Mouse (Mus musculus) mouse embryonic stem cell (cell line): ENCODE data around the gene Hes7.
"Not testable (repeated sequence)": the region's sequence is repeated elsewhere in the genome, so short reads cannot be mapped to it uniquely, and the experiment has no call there.

Experiments used
- in situ Hi-C, 2 experiments: fragments of 300-500 bp; cut with MboI; formaldehyde crosslinking; loops; 1 replicate in 1 of 2; 3 replicates in 1 of 2; pipeline ENCODE4 v1.14.3; 2019 to 2020; ENCODE audit warnings: low sequenced_read_pairs in 2 of 2, low pct_unique_long_range_greater_than_20kb in 1 of 2, mixed read lengths in 1 of 2; ENCODE audit not compliant: unreplicated experiment in 1 of 2

Gene Hes7

DNA sequence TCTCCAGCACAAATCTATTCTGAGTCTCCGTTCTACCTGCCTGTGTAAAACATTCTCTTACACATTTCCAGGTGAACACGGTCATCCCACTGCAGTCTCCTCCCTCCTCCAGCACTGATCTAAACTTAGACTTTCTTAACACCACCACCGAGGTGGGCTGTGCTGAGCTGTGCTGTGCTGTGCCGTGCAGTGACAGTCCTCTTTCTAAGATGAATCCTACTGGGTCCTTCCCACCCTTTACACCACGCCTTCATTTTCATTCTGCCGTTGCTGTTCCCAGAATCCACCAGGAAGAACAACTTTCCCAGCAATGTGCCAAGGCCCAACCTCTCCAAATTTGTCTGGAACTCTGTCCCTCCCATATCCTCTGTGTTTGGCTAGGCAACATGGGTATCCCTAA, 33.8 kb upstream of the Hes7 start:
- in situ Hi-C loops = no loop called here

DNA sequence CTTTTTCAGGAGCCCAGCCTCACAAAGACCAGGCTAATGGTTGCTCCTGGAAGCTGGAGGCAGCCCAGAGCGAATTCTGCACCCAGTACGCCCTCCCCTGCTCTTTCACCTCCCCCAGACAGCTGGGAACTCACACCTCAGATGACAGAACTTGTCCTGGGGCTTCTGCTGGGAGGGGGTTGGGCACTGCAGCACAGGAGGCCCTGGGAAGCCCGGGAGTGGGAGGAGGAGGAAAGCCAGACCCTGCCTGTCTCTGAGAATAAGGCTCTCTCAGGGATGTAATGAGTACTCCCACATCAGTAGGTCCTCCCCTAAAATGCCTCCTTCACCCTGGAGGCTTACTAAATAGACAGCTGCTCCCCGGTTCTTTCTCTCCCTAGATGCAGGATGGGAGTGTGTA, 33.1 kb upstream of the Hes7 start:
- in situ Hi-C loops = no loop called here

DNA sequence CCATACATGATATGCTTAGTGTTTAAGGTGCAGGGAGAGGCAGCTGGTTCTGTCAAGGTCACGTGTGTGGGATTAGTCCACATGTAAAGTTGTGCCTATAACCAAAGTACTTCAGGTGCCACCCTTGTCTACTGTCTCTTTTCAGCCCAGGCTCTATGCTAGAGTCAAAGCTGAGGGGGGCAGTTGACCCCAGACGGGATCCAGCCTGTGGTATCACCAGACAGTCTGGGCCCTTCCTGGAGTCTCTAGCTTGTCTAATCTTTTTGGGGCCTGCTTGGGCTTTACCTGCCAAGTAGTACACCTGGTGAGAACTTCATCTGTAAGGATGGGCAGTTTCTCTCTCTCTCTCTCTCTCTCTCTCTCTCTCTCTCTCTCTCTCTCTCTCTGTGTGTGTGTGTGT, 32.6 kb upstream of the Hes7 start:
- in situ Hi-C loops = no loop called here

DNA sequence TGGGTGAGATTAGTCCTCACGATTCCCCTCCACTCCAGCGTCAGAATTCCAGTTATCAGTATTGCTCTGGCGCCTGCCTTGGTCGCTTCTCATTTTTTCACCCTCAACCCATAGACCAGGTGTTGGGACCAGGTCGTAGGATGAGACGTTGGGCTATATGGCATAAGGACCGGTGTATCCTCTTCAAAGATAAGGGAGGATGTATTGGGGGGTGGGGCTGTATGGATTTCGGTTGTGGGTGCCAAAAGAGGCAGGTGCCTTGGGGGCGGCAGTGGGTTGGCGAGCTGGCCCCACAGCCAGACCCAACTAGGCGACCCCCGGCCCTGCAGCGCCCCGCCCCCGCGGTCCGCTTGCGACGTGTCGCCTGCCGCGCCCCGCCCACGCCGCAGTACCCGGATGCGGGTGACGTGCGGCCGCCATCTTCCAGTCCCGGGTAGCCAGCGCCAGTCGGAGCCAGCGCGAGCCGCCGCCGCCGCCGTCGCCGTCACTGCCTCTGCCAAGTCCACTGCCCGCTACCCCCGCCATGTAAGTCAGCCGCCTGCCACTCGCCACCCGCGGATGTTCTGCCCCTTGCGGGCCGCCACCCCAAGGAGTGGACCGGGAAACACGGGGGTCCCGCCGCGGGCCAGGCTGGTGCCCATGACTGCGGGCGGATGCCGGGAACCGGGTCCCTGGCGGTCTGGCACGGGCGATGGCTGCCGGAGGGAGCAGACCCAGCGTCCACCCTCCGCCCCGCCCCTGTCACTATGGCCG, 31.9 kb upstream of the Hes7 start, which contains the start of gene Vamp2:
TSS of gene Vamp2 (plus strand) at position 388 of the 753 bp plus-strand sequence.
- in situ Hi-C loops = no loop called here

DNA sequence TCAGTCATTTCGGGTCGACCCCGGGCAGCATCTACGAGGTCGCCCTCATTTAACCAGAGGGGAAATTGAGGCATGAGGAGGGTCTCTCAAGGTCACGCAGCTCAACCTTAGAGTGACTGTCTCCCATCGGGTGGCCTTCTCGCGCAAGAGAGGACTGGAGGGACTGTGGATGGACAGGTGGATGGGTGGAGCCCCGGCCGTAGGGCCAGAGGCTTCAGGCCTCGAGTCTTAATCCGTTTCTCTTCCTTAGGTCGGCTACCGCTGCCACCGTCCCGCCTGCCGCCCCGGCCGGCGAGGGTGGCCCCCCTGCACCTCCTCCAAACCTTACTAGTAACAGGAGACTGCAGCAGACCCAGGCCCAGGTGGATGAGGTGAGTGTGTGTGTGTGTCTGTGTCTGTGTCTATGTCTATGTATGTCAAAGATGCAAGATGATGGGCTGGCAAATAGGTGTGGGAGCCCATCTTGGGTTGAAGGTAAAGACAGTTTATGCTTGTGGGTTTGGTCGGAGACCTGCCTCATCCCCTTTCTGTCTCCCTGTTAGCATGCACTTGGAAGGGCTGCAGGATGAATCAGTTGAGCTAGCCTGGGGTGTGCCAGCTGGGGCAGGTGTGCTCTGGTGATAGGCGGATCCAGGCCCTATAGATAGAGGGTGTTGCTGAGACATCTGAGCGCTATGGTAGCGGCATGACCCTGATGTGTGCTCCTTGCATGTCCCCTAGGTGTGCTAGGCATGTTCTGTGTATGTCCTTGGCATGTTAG, 31.2 kb upstream of the Hes7 start:
- in situ Hi-C loops = no loop called here

DNA sequence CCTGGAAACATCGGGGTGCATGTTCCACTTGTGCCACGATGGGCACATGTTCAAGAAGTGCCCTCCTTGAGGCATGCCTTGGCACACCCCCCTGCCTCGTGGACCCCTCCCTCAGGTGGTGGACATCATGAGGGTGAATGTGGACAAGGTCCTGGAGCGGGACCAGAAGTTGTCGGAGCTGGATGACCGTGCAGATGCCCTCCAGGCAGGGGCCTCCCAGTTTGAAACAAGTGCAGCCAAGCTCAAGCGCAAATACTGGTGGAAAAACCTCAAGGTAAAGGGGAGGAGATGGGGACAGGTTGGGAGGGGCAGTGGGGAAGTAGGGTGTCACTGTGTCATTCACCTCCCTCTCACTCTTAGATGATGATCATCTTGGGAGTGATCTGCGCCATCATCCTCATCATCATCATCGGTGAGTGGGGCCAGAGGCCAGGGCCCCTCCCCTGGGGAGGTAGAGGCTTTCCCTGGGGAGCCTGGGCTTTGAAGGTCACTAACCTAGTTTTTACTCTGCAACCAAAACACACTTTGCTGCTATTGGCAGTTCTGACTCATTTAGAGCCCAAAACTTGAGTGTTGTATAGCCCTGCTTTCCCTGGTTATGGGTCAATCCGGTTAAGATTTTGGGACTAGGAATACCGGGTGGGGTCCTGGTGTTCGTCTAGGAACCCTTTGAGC, 30.5 kb upstream of the Hes7 start:
- in situ Hi-C loops = no loop called here

DNA sequence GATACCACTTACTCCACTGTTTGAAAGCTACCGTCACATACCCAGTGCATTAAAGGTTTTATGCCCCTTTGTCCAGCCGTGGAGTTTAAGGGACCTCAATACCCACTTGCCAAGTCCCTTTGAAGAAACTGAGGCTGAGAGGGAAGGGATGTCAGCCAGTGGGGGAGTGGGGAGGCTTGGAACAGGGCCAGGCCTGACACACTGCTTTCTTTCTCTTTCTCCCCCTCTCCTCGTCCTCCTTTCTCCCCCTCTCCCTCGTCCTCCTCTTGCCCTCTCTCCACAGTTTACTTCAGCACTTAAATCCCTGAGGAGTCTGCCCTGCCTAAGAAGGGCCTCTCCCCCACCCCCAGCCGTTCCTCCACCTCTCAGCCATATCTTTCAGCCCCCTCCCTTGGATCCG, 29.8 kb upstream of the Hes7 start:
- in situ Hi-C loops = no loop called here

DNA sequence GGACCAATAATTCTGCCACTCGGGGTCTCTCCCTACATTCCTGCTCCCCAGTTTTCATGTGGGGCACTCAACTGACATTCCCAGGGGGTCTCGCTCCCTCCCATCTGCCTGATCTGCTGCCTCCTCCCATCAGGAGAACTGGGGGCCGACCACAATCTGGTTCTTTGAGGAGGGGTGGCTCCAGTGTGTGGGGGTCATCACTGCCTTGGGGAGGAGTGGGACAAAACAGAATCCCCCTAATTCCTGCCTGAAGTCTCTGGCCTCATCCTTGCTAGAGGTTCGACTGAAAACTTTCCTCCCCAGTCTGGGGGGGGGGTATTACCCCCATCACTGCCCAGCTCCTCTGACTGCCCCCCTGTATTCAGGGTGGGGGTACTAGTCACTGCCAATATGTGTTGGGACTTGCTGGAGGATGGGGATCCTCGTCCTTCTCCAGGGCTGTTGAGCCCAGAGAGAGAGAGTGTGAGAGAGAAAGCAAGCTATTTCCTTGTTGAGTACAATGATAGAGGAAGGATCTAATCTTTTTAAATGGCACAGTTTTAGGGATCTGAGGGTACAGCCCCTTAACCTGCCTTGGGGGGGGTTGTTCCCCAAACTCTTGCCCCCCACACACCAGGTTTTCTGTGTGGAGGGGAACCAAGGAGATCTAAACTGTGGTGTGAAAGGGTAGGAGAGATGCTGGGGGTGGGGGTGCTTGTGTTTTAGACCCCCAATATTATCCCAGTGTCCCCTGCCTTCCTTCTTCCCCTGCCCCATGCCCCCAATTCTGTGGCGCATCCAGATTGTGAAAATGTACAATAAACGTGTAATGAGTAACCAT, 28.4 kb upstream of the Hes7 start:
- in situ Hi-C loops = no loop called here

DNA sequence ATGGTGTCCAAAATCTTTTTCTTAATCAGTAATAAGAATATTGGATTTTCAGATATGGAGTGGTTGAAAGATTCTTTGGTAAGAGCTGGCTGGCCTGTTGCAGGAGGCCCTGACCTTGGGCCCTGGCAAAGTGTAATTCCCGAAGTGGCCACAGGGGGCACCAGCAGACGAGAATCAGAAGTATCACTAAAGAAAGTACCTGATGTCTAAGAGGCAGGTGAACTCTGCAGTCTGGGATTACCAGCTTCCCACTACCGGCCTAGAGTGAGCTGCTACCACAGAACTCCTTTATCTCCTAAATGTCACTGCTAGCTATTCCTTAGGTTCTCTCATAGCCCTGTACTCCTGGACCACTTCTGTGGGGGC, 27.8 kb upstream of the Hes7 start:
- in situ Hi-C loops = no loop called here

DNA sequence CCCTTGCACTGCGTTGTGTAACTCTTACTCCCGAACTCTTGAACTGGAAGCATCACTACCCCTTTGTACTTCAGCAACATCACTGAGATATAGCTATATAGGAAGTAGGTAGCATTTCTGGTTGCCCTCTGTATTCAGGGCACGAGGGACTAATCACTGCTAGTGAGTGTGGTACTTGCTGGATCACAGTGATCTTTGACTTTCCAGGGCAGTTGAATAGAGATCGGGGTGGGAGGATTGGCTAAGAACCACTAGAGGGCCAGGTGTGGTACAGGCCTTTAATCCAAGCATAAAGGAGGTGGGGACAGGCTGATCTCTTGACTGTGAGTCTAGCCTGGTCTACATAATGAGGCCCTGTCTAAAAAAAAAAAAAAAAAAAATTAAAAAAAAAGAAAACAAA, 27.3 kb upstream of the Hes7 start:
- in situ Hi-C loops = no loop called here

DNA sequence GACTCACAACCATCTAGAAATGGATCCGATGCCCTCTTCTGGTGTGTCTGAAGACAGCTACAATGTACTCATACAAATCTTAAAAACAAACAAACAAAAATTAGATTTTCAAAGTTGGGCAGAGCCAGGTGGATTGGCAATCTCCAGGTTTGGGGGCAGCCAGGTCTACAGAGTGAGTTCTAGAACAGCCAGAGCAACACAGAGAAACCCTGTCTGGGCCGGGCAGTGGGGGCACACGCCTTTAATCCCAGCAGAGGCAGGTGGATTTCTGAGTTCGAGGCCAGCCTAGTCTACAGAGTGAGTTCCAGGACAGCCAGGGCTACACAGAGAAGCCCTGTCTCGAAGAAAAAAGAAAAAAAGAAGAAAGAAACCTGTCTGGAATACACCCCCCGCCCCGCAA, 26.3 kb upstream of the Hes7 start:
- in situ Hi-C loops = not testable (repeated sequence)

DNA sequence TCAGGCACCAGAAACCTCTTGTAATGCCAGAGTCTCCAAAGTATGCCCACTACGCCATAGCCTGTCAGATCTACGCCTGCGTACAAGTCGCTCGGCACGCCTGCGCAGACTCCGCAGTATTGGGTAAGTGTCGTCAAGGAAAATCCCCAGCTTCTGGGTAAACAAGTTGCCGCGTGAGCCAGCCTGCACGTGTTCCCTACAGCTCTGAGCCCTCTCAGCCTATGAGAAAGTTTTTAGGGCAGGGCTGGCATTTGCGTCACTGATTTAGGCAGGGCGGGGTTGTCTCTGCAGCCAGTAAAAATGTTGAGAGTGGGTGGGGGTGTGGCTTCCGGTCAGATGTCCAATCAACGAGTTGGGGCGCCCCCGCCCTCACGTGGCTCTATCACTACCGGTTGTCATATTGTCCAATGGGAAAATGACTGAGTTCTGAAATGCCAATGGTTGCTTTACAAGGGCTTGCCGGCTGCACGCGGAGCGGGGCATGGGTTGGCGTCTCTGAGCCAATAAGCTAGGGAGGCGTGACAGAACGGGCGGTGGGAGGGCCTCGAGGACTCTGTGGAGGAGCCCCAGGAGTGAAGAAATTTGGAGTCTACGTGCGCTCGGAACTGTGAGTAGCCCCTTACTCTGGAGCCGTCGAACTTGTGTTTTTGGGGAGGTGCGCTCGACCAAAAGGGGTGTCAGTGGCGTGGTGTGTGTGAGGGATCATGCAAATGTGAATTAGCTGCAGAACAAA, 25.3 kb upstream of the Hes7 start, which contains the start of gene Per1:
TSS of gene Per1 (plus strand) at position 521 of the 733 bp plus-strand sequence.
- in situ Hi-C loops = no loop called here

DNA sequence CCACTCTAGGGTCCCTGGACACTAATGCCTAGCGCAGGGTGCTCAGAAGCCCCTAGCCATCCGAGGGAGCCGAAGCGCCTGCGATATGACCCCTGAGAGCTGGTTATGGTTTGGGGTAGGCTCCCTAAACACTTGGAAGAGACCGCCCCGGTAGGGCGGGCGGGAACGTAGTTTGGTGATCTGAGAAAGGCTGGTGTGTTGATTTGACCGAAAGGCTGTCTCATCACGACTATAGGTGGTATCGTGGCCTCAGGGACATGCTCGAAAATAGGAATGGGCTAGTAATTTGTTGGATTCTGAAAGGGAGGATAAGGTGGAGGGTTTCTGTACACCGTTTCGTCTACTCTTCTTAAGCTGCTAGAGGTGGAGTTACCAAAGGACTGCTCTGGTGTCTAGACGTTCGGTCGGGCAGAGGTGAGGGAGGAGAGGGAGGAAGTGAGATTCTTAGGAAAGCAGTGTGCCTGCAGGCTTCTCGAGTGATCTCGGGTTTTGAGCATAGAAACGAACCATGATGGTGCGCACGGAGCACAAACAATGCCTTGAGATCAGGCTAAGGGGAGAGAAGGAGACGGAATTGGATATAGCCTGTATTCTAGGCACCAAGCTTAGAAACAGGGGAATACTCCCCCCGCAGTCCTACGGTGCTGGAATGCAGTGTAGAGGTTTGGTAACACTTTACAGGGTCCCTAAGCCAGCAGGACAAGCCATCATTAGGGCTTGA, 24.5 kb upstream of the Hes7 start:
- in situ Hi-C loops = no loop called here

DNA sequence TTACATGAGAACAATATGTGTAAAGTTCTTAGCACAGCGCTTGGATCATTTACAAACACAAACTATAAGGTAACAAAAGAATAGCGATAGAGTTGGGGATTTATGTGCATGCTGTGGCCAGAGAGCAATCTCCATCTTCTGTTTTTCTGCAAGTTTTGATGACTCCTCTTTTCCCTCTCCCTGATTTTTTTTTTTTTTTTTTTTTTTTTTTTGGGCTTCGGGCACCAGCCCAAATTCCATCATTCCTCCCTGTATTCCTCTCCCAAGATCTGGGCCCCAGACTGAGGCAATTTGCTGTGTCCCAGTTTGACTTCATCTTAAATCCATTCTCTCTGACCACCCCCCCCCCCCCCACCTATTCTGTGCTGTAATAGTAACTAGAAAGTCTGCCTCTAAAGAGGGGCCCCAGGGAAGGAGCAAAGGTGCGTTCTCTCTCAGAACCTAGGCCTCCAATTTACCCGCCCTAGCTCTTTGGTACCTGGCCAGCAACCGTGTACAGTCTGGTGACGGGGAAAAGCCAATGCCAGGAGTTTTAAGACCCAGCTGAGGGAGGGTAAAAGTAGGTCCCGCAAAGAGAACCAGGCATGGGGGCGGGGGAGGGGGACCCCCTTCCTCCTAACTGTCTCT, 23.7 kb upstream of the Hes7 start:
- in situ Hi-C loops = no loop called here

DNA sequence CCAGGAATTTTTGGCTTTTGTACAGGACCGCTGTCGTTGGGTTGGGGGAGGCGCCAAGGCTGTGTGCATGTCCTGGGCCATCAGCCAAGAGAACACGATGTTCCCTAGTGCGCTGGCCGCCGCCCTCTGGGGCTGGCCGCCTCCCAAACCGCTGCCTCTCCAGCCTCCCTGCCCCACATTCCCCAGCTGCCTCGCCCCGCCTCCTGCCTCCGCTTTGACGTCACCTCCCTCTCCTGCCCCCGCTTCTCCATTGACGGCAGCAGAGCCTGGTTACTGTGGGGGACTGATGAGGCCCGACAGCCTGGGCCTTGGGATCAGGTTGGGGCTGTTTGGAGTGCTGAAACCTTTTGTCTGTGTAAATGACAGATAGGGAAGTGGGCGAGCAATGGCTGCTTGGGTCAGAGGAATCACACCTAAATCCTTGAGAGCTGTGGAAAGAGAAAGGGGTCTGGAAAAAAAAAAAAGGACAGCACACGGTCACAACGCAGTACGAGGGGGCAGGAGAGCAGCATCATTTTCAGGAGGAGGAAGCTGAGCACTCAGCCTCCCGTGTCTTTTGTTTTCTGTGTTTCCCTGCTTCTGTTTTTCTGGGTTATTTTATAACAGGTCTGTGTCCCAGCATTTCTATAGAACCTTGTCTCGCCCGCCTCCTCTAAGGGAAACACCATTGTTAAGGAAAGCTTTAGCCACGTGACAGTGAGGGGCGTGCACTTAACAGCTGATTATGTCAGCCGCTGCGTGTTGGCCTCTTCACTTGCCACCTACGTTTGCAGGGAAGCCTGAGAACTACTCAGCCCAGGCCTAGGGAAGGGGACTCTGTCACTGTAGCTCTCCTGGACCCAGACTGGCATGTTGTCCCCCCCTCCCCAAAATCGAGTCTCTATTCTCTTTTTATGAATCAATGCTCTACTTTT, 23.0 kb upstream of the Hes7 start:
- in situ Hi-C loops = no loop called here

DNA sequence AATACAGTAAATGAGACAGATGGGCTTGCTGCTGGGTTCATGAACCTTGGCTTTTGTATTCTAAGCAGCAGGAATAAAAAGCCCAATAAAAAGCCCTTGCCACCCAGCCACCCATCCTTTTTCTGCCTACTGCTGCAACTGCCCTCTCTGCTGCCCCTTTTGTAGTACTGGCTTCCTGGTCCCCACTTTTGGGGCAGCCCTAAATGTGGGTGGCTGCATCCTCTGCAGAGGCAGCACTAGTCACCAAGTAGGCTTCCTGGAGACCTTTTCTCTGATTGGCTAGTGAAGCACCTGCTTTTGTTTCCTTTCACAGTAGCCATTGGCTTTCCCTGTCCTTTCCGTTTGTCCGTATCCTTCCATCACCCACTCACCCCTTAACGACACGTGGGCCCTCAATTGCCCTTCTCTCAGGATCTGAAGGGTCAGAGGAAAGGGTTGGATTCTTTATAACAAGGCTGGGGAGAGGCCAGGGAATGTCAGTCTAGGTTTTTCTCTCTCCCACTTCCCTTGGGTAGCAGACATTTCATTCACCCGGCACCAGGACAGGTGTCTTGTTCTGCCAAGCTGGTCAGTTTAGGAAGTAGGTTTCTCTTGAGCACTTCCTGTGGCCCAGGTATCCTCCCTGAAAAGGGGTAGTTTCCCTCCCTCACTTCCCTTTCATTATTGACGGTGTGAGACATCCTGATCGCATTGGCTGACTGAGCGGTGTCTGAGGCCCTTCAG, 22.0 kb upstream of the Hes7 start:
- in situ Hi-C loops = no loop called here
